Mouse (Mus musculus) ES-E14 (cell line): ENCODE data around the gene Ccl11. TPM values are rescaled to one million over a fixed set of nuclear protein-coding genes. Genes with fewer than 3 reads are reported as not detected.

ENCODE experiments used
- DNase-seq: peaks from one replicate; pipeline ENCODE4 v3.0.0-alpha.2; 2013; ENCODE audit warnings: low read depth, low spot score
- H3K27ac ChIP-seq: 2 replicates; pipeline ENCODE4 v1.5.1; 2012; ENCODE audit warnings: low read depth, mild to moderate bottlenecking, low read length, moderate library complexity, mixed read lengths; ENCODE audit not compliant: poor library complexity, insufficient read depth, severe bottlenecking
- H3K36me3 ChIP-seq: 2 replicates; pipeline ENCODE4 v1.6.1; 2012; ENCODE audit warnings: mild to moderate bottlenecking, low read length, moderate library complexity, mixed read lengths; ENCODE audit not compliant: control insufficient read depth, poor library complexity, insufficient read depth, severe bottlenecking
- H3K4me1 ChIP-seq, 2 experiments: fragments of 150-350 bp in 1 of 2; sonication (generic) in 1 of 2; 2 replicates each; pipeline ENCODE4 v1.6.1; 2012; ENCODE audit warnings: low read length in 2 of 2, mild to moderate bottlenecking in 1 of 2, mixed read lengths in 1 of 2; ENCODE audit not compliant: control insufficient read depth in 2 of 2, insufficient read depth in 2 of 2, poor library complexity in 1 of 2
- H3K4me3 ChIP-seq, 2 experiments: fragments of 150-350 bp in 1 of 2; sonication (generic) in 1 of 2; 2 replicates each; pipeline ENCODE4 v1.5.1; 2012; ENCODE audit warnings: low read length in 2 of 2, low read depth in 1 of 2, mild to moderate bottlenecking in 1 of 2, mixed read lengths in 1 of 2; ENCODE audit not compliant: insufficient read depth in 1 of 2, poor library complexity in 1 of 2, severe bottlenecking in 1 of 2
- H3K9ac ChIP-seq: 2 replicates; pipeline ENCODE4 v1.6.1; 2012; ENCODE audit warnings: low read depth, mild to moderate bottlenecking, low read length, mixed read lengths; ENCODE audit not compliant: poor library complexity, insufficient read depth, severe bottlenecking
- H3K9me3 ChIP-seq: fragments of 150-350 bp; sonication (generic); 2 replicates; pipeline ENCODE4 v1.6.1; 2012; ENCODE audit warnings: low read depth, mild to moderate bottlenecking, low read length; ENCODE audit not compliant: control insufficient read depth, insufficient read depth
- CHD2 ChIP-seq: IDR thresholded peaks from 2 replicates; pipeline ENCODE4 v1.6.1; 2014; ENCODE audit warnings: mild to moderate bottlenecking, low read depth, low read length, inconsistent platforms
- HCFC1 ChIP-seq: IDR thresholded peaks from 2 replicates; pipeline ENCODE4 v1.6.1; 2012; ENCODE audit warnings: low read length, inconsistent platforms, borderline replicate concordance; ENCODE audit not compliant: insufficient read depth
- MAFK ChIP-seq: IDR thresholded peaks from 2 replicates; pipeline ENCODE4 v1.6.1; 2014; ENCODE audit warnings: mild to moderate bottlenecking, low read depth, low read length, inconsistent platforms; ENCODE audit not compliant: insufficient read depth
- ZC3H11A ChIP-seq: IDR thresholded peaks from 2 replicates; pipeline ENCODE4 v1.6.1; 2012; ENCODE audit warnings: low read depth, mild to moderate bottlenecking, inconsistent platforms, low read length, borderline replicate concordance
- ZNF384 ChIP-seq: IDR thresholded peaks from 2 replicates; pipeline ENCODE4 v1.6.1; 2012; ENCODE audit warnings: low read depth, low read length, inconsistent platforms
- in situ Hi-C, 2 experiments: fragments of 600-800 bp; cut with MboI; formaldehyde crosslinking; loops; one replicate each; pipeline ENCODE4 v1.15.1; 2025; ENCODE audit warnings: low sequenced_read_pairs in 2 of 2, inconsistent platforms in 1 of 2; ENCODE audit not compliant: unreplicated experiment in 2 of 2
- total RNA-seq: library from RNA; depleted of rRNA; stranded (reverse); fragments of 300-350 nt; gene quantifications from 2 replicates; pipeline ENCODE4 v1.2.3, GENCODE M21; 2012; rRNA removed

Ccl11 gene
- total RNA-seq: not detected in 2 replicates

GRCm38 (mm10) chr11:82057646-82058045, at the start of gene Ccl11:
Gene Ccl11 (plus strand): TSS chr11:82057823.
- H3K4me3 ChIP-seq: no peak within 1 kb of the TSS
- H3K9ac ChIP-seq: no peak within 1 kb of the TSS
- in situ Hi-C loops: no loop called here
- H3K9me3 ChIP-seq: no peaks in the 10 kb centered on the region
- TF ChIP-seq HCFC1 (no peak), ZNF384 (no peak), ZC3H11A (no peak), CHD2 (no peak), MAFK (no peak)
- DNase-seq: no peak
- H3K27ac ChIP-seq: no peak within 1 kb of the TSS
- H3K4me1 ChIP-seq: no peaks in the 10 kb centered on the region
- no peaks in the 10 kb centered on the region for H3K36me3 ChIP-seq

DNA sequence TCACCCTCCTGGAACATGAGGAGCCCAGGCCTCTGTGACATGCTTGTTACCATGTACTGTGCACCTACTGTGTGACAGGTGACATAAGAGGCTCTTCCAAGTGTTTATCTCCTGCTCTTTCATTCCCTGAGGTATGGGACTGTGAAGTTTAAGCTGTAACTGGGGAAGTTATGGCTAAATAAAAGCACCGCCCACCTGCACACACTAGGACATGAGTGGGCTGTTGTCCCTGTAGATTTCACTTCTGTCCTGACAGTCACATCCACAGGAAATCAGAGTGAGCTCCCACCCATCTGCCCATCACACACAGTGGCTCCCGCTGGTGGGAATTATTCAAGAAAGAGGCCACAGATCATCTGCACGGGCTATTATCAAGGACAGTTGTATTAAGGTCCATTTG, 47.5 kb upstream of the Ccl11 start:
- Histone ChIP-seq H3K9ac (no peak overlapping the region), H3K9me3 (no peaks in the 10 kb centered on the region), H3K4me3 (no peak overlapping the region), H3K27ac (no peak overlapping the region), H3K4me1 (no peaks in the 10 kb centered on the region), H3K36me3 (no peaks in the 10 kb centered on the region)
- TF ChIP-seq MAFK (no peak), ZNF384 (no peak), CHD2 (no peak), HCFC1 (no peak), ZC3H11A (no peak)
- no peak for DNase-seq
- in situ Hi-C loops: no loop called here

GRCm38 (mm10) chr11:82011411-82012193, 46.0 kb upstream of the Ccl11 start:
- DNase-seq: peak; percentile 6
- no peak overlapping the region for H3K27ac ChIP-seq

GRCm38 (mm10) chr11:82013756-82014155, 43.9 kb upstream of the Ccl11 start:
- H3K4me3 ChIP-seq: no peak overlapping the region
- no peaks in the 10 kb centered on the region for H3K4me1 ChIP-seq
- no peaks in the 10 kb centered on the region for H3K36me3 ChIP-seq
- H3K27ac ChIP-seq: no peak overlapping the region
- in situ Hi-C loops: no loop called here
- no peak overlapping the region for H3K9ac ChIP-seq
- no peak for DNase-seq
- H3K9me3 ChIP-seq: no peaks in the 10 kb centered on the region
- TF ChIP-seq ZNF384 (no peak), HCFC1 (no peak), MAFK (no peak), CHD2 (no peak), ZC3H11A (no peak)

More at GRCm38 (mm10) chr11:82011411-82012193, 46.0 kb upstream of the Ccl11 start:
- H3K36me3 ChIP-seq: no peaks in the 10 kb centered on the region
- TF ChIP-seq MAFK (no peak), ZC3H11A (no peak), HCFC1 (no peak), CHD2 (no peak), ZNF384 (no peak)
- H3K4me3 ChIP-seq: no peak overlapping the region
- in situ Hi-C loops: no loop called here
- no peak overlapping the region for H3K9ac ChIP-seq
- no peaks in the 10 kb centered on the region for H3K4me1 ChIP-seq
- no peaks in the 10 kb centered on the region for H3K9me3 ChIP-seq

GRCm38 (mm10) chr11:82015066-82015465, 42.6 kb upstream of the Ccl11 start:
- Histone ChIP-seq H3K36me3 (no peaks in the 10 kb centered on the region), H3K9ac (no peak overlapping the region), H3K9me3 (no peaks in the 10 kb centered on the region), H3K4me1 (no peaks in the 10 kb centered on the region), H3K4me3 (no peak overlapping the region), H3K27ac (no peak overlapping the region)
- TF ChIP-seq ZC3H11A (no peak), CHD2 (no peak), HCFC1 (no peak), MAFK (no peak), ZNF384 (no peak)
- in situ Hi-C loops: no loop called here
- no peak for DNase-seq
